Mouse (Mus musculus) liver, embryonic 16.5 days (tissue): ENCODE measurements around the gene Rps6. TPM values are rescaled to one million over a fixed set of nuclear protein-coding genes. Genes with fewer than 3 reads are reported as not detected.

ENCODE experiments used
- ATAC-seq: fragments of 200-750 bp; cut with Nextera tagmentation; 2 replicates; pipeline ENCODE4 v1.8.0; 2017; ENCODE audit warnings: low read depth, mild to moderate bottlenecking, moderate number of reproducible peaks, moderate library complexity
- H3K27ac ChIP-seq: fragments of 300-500 bp; sonication (generic); 2 replicates; pipeline ENCODE4 v1.5.1; 2014; ENCODE audit warnings: mild to moderate bottlenecking, low read length
- H3K27me3 ChIP-seq: fragments of 300-500 bp; sonication (generic); 2 replicates; pipeline ENCODE4 v1.6.1; 2014; ENCODE audit warnings: low read depth, low read length, mixed read lengths; ENCODE audit not compliant: control insufficient read depth, insufficient read depth
- H3K36me3 ChIP-seq: fragments of 300-500 bp; sonication (generic); 2 replicates; pipeline ENCODE4 v1.6.1; 2014; ENCODE audit warnings: mild to moderate bottlenecking; ENCODE audit not compliant: control insufficient read depth, insufficient read depth
- H3K4me1 ChIP-seq: fragments of 300-500 bp; sonication (generic); 2 replicates; pipeline ENCODE4 v1.6.1; 2014; ENCODE audit warnings: low read depth, low read length, mixed read lengths; ENCODE audit not compliant: control insufficient read depth
- H3K4me2 ChIP-seq: fragments of 300-500 bp; sonication (generic); 2 replicates; pipeline ENCODE4 v1.6.1; 2014; ENCODE audit warnings: low read depth, low read length, mixed read lengths
- H3K4me3 ChIP-seq: fragments of 300-500 bp; sonication (generic); 2 replicates; pipeline ENCODE4 v1.5.1; 2014; ENCODE audit warnings: low read depth, mild to moderate bottlenecking, low read length
- H3K9ac ChIP-seq: fragments of 300-500 bp; sonication (generic); 2 replicates; pipeline ENCODE4 v1.6.1; 2014; ENCODE audit warnings: low read depth, low read length
- H3K9me3 ChIP-seq: fragments of 300-500 bp; sonication (generic); replicated peaks from 2 replicates; pipeline ENCODE4 v1.6.1; 2016; ENCODE audit warnings: low read length; ENCODE audit not compliant: control insufficient read depth
- WGBS: fragments of 180-500 bp; shearing (Covaris S2); extraction: QIAGEN DNeasy Blood & Tissue Kit; methylation state at CpG from one replicate; pipeline ENCODE4 v1.1.7; 2014; ENCODE audit not compliant: insufficient replicate concordance; 5-methylcytosine and 5-hydroxymethylcytosine counted together
- polyA plus RNA-seq: library from polyadenylated mRNA; unstranded; fragments of >200 nt; fragmentation: Nextera tagmentation; extraction: Ambion mirVana; gene quantifications from 2 replicates; pipeline ENCODE4 v1.2.1, GENCODE M21; 2015

The Rps6 gene
- polyA plus RNA-seq, 1 experiment from 2014 or later = 367 TPM

DNA sequence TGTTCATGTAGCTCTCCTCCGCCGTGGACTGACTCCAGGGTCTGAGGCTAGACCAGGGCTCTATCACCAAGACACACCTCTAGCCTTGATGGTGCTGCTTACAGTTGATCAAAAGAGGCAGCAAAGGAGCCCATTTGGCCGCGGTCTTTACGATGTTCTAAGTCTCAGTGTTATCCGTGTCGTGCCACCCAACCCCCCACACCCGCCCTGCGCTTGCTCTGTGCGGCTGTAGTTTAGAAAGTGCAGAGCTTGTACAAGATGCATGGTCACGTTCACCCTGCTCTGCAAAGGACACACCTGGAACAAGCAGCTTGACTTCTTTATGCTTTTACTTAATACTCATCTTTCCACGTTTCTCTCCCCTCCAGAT, 28.6 kb upstream of the Rps6 start:
- H3K4me3 ChIP-seq = peak overlapping the region; percentile 59
- WGBS = 15% methylated on average over 12 of the region's 12 CpGs
- H3K36me3 ChIP-seq = no peaks in the 10 kb centered on the region
- ATAC-seq = peak; percentile 77
- H3K4me1 ChIP-seq = peaks cover 17% of the 10 kb centered on the region
- peak overlapping the region; percentile 74 for H3K4me2 ChIP-seq
- H3K27ac ChIP-seq = peak overlapping the region; percentile 63
- H3K9me3 ChIP-seq = no peaks in the 10 kb centered on the region
- H3K9ac ChIP-seq = peak overlapping the region; percentile 27
- no peaks in the 10 kb centered on the region for H3K27me3 ChIP-seq

DNA sequence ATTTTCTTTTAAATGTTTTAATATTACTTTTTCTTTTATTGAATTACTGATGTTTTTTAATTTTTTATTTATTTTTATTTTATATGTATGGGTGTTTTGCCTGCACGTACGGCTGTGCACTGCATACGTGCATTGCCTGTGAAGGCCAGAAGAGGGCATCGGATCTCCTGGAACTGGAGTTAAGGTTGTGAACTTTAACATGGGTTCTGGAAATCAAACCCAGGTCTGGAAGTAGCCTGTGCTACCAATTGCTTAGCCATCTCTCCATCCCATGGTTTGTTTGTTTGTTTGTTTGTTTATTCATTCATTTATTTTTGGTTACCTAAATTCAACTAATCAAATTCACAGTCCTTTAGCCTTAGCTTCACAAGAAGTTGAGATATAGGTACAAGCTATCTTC, 27.7 kb upstream of the Rps6 start:
- Histone ChIP-seq H3K4me2 (no peak overlapping the region), H3K27ac (no peak overlapping the region), H3K9me3 (no peaks in the 10 kb centered on the region), H3K36me3 (no peaks in the 10 kb centered on the region), H3K9ac (no peak overlapping the region), H3K27me3 (no peaks in the 10 kb centered on the region), H3K4me3 (no peak overlapping the region), H3K4me1 (peaks cover 17% of the 10 kb centered on the region)
- WGBS = 23% methylated on average over 4 of the region's 4 CpGs
- no peak for ATAC-seq

DNA sequence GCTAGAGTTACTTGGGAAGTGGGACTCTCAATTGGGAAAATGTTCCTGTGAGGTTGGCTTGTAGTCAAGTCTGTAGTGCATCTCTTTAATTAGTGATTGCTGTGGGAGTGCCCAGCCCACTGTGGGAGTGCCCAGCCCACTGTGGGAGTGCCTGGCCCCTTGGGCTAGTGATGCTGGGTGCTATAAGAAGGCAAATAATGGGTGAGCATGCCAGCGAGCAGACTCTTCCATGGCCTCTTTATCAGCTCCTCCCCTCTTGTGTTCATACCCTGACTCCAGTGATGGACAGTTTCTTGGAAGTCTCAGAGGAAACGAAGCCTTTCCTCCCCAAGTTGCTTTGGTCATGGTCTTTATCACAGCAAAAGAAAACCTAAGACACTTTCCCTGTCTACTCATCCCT, 25.2 kb upstream of the Rps6 start:
- Histone ChIP-seq H3K36me3 (no peaks in the 10 kb centered on the region), H3K27ac (no peak overlapping the region), H3K9me3 (no peaks in the 10 kb centered on the region), H3K4me1 (peaks cover 17% of the 10 kb centered on the region), H3K4me3 (no peak overlapping the region), H3K27me3 (no peaks in the 10 kb centered on the region), H3K4me2 (no peak overlapping the region), H3K9ac (no peak overlapping the region)
- no peak for ATAC-seq
- 33% methylated on average over 2 of the region's 2 CpGs for WGBS

DNA sequence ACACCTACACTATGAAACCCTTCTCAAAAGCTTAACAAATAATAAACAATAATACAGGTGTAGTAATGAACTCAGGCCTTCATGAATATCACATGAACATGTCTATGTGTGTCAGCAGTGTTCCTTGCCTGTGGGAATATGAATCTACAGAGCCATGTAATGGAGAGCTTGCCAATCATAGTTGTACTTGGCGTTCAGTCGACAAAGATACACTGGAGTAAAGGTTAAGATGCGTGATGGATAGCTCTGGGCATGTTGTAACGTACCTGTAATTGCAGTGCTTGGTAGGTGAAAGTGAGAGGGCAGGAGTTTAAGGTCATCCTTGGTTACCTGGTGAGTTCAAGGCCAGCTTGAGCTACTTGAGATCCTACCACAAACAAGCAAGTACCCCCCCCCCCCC, 24.0 kb upstream of the Rps6 start:
- 72% methylated on average over 4 of the region's 4 CpGs for WGBS
- Histone ChIP-seq H3K27ac (no peak overlapping the region), H3K9me3 (no peaks in the 10 kb centered on the region), H3K9ac (no peak overlapping the region), H3K4me2 (no peak overlapping the region), H3K36me3 (no peaks in the 10 kb centered on the region), H3K4me1 (peaks cover 8% of the 10 kb centered on the region), H3K27me3 (no peaks in the 10 kb centered on the region), H3K4me3 (no peak overlapping the region)
- no peak for ATAC-seq

DNA sequence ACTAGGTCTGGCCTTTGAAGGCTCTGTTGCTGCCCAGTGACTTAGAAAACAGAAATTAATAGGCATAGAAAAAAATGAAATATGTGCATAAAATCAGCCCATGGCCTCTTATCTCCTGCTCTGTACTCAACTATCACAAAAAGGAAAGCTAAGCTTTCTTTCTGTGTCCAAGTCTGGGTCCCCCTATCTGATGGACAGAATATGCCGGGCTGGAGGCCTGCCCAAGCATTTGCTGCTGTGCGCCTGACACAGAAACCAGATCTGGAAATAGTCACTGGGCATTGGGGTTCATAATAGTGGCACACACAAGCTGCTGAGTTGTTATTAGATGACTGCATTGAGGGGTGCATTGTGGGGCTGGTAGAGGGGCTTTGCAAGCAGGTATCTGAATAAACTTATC, 22.3 kb upstream of the Rps6 start:
- Histone ChIP-seq H3K9ac (no peak overlapping the region), H3K36me3 (no peaks in the 10 kb centered on the region), H3K4me1 (no peaks in the 10 kb centered on the region; the same call in 1 of the 2 replicates), H3K27ac (no peak overlapping the region), H3K27me3 (peaks cover 4% of the 10 kb centered on the region), H3K9me3 (no peaks in the 10 kb centered on the region), H3K4me3 (no peak overlapping the region), H3K4me2 (no peak overlapping the region)
- WGBS = 71% methylated on average over 2 of the region's 2 CpGs
- ATAC-seq = no peak

DNA sequence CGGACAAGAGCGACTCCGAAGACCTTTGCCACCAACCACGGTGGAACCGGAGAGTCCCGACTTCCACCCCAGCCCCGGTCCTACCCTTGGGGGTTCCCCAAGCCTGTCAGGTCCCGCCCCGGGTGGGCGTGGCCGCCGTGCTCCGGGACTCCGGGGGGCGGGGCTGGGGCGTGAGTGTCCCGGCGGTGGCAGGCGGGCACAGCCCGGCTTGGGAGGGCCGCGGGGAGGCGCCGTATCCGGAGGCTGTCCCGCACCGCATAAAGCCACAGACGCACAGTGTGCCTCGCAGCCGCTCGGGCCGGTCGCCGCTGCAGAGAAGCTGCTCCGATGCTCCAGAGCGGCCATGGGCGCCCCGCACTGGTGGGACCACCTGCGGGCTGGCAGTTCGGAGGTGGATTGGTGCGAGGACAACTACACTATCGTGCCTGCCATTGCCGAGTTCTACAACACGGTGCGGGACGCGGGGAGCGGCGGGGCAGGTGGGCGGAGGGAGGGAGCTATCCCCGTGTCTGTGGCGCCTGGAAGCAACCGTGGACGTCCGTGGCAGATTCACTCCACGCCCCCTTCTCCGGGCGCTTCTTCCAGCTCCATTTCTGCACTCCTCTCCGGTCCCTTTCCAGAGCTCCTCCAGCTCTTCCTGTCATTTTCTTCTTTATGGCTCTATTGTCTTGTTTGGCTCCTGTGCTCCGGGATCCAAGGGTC, 17.1 kb upstream of the Rps6 start, which contains the start of gene Acer2:
TSS of gene Acer2 (plus strand) at position 251 of the 702 bp plus-strand sequence.
- peak within 1 kb of the TSS; percentile 92 for H3K4me2 ChIP-seq
- no peak within 1 kb of the TSS for H3K27ac ChIP-seq
- H3K4me3 ChIP-seq = peak within 1 kb of the TSS; percentile 65
- ATAC-seq = peak; percentile 93
- under 1% methylated on average over 58 of the region's 60 CpGs for WGBS
- no peaks in the 10 kb centered on the region for H3K36me3 ChIP-seq
- H3K9me3 ChIP-seq = no peaks in the 10 kb centered on the region
- H3K9ac ChIP-seq = peak within 1 kb of the TSS; percentile 62
- H3K27me3 ChIP-seq = peaks cover 19% of the 10 kb centered on the region
- H3K4me1 ChIP-seq = peaks cover 2% of the 10 kb centered on the region; the same call in 1 of the 2 replicates

DNA sequence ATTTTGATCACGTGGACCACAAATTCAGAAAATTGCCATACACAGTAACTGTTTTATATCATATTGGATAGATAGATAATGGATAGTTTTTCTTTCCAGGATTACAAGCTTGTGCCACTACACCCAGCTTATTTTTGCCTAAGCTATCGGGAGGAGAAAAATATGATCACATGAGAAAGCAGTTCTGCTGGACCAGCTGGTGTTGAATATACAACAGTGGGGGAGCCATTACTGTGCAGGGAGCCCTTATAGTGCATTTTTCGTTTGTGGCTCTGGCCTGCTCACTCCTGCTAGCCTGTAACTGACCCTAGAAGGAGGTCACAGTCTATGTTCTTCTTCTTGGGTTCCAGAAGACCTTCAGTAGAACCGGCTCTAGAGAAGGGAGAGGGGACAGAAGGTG, 15.9 kb upstream of the Rps6 start:
- Histone ChIP-seq H3K4me2 (no peak overlapping the region), H3K4me1 (peaks cover 2% of the 10 kb centered on the region; the same call in 1 of the 2 replicates), H3K9ac (no peak overlapping the region), H3K4me3 (no peak overlapping the region), H3K27me3 (peaks cover 19% of the 10 kb centered on the region), H3K36me3 (no peaks in the 10 kb centered on the region), H3K9me3 (no peaks in the 10 kb centered on the region), H3K27ac (no peak overlapping the region)
- no peak for ATAC-seq
- WGBS = 41% methylated on average over 4 of the region's 4 CpGs

DNA sequence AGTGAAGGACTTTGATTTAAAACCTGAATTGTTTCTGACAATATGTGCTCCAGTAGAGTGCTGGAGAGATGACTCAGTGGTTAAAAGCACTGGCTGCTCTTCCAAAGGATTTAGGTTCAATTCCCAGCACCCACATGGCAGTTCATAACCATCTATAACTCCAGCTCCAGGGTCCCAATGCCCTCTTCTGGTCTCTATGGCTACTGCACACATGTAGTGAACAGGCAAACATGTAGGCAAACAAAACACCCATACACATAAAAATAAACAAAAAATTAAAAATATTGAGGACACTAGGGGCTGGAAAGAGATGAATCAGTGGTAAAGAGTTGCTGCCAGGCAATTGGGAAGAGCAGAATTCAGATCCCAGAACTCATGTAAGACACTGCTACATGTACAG, 14.8 kb upstream of the Rps6 start:
- no peak overlapping the region for H3K27ac ChIP-seq
- no peak overlapping the region for H3K4me3 ChIP-seq
- ATAC-seq = no peak

DNA sequence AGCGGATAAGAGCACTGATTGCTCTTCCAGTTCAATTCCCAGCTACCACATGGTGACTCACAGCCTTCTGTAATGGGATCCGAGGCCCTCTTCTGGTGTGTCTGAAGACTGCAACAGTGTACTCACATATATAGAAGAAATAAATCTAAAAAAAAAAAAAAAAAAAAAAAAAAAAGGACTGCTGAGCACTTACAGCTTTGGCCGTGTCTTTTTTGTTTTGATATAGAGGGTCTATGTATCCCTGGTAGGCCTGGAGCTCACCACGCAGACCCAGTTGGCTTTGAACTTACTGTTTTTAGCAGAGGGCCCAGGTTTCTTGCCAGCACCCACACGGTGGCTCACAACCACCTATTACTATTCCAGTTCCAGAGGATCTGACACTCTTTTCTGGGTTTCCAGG, 6.9 kb upstream of the Rps6 start:
- no peaks in the 10 kb centered on the region for H3K27me3 ChIP-seq
- H3K4me3 ChIP-seq = no peak overlapping the region
- 62% methylated on average over 5 of the region's 5 CpGs for WGBS
- no peak overlapping the region for H3K9ac ChIP-seq
- no peak overlapping the region for H3K4me2 ChIP-seq
- H3K9me3 ChIP-seq = no peaks in the 10 kb centered on the region
- ATAC-seq = no peak
- H3K36me3 ChIP-seq = no peaks in the 10 kb centered on the region
- H3K27ac ChIP-seq = no peak overlapping the region
- H3K4me1 ChIP-seq = no peaks in the 10 kb centered on the region

More for the DNA sequence above, 14.8 kb upstream of the Rps6 start:
- Histone ChIP-seq H3K9me3 (no peaks in the 10 kb centered on the region), H3K9ac (no peak overlapping the region), H3K4me1 (peaks cover 2% of the 10 kb centered on the region; the same call in 1 of the 2 replicates), H3K4me2 (no peak overlapping the region), H3K27me3 (peaks cover 19% of the 10 kb centered on the region), H3K36me3 (no peaks in the 10 kb centered on the region)
